Mouse (Mus musculus): ENCODE data around the gene Ndufa13.
"Not testable (repeated sequence)": the region's sequence is repeated elsewhere in the genome, so short reads cannot be mapped to it uniquely, and the experiment has no call there.

Ndufa13 gene

DNA sequence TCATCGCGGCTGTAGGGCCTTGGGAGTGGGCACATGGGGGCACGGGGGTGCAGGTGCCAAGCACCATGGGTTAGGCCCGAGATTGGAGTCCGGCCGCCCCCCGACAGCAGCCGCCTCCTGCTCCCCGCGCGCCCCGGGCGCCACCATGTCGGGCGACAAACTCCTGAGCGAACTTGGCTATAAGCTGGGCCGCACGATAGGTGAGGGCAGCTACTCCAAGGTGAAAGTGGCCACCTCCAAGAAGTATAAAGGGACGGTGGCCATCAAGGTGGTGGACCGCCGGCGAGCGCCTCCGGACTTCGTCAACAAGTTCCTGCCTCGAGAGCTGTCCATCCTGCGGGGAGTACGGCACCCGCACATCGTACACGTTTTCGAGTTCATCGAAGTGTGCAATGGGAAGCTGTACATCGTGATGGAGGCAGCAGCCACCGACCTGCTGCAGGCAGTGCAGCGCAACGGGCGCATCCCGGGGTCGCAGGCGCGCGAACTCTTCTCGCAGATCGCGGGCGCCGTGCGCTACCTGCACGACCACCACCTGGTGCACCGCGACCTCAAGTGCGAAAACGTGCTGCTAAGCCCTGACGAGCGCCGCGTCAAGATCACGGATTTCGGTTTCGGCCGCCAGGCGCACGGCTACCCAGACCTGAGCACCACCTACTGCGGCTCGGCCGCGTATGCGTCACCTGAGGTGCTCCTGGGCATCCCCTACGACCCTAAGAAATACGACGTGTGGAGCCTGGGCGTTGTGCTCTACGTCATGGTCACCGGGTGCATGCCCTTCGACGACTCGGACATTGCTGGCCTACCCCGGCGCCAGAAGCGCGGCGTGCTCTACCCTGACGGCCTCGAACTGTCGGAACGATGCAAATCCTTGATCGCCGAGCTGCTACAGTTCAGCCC, at the start of gene Ndufa13, which contains the start of the genes Tssk6 and Yjefn3:
Gene Ndufa13, minus strand, starts transcription at position 396 of the 900 bp plus-strand sequence.
Gene Tssk6, plus strand, starts transcription at position 22 of the 900 bp plus-strand sequence.
Gene Yjefn3, minus strand, starts transcription at position 550 of the 900 bp plus-strand sequence.
- DNase-seq (ENCODE audit: low spot score): peak; percentile 61

DNA sequence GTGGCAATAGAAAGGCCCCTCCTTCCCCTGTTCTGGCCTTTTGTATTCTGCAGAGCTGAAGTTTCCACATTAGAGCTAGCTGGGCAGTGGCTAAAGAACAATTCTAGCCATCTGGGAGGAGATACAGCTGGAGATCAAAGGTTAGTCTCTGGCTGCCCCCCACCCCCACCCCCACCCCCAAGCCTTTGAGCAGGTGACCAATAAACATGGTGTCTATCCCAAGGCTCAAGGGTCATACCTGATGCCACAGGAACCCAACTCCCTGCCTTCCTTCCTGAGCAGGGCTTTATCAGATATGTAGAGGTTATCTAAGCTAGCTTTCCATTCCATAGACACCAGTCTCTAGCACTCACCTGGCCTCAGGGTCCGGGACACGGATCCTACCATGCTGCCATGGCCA, 47.9 kb upstream of the Ndufa13 start:
- DNase-seq (ENCODE audit: low spot score): no peak

DNA sequence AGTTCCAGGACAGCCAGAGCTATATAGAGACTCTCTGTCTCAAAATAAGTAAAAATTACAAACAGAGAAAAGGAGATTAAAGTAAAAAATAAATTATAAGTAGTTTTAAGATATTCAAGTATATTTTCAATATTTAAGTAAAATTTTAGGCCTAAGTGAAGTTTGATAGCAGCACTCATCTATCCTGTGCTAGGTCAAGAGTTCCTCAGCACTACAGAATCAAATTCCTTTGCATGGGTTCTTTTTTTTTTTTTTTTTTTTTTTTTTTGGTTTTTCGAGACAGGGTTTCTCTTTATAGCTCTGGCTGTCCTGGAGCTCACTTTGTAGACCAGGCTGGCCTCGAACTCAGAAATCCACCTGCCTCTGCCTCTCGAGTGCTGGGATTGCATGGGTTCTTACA, 40.1 kb upstream of the Ndufa13 start:
- not testable (repeated sequence) for DNase-seq (ENCODE audit: low spot score)

DNA sequence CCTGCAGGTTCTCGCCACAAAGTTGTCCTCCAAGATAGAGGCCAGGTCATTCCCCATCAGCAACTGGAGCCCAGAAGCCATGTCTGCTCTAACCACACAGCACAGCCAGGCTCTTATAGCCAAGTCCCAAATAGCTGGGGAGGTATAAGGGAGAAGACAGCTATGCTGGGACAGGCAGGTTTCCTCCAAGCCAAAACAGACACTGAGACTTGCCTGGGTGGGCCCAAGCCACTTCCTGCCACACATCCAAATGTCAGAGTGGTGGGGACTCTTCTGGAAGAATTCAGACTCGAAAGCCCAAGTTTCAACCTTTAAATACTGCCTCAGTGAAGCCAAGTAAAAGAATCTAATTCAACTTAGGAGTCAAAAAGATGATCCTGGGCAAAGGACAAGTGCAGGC, 38.0 kb upstream of the Ndufa13 start:
- DNase-seq (ENCODE audit: low spot score): peak; percentile 44

DNA sequence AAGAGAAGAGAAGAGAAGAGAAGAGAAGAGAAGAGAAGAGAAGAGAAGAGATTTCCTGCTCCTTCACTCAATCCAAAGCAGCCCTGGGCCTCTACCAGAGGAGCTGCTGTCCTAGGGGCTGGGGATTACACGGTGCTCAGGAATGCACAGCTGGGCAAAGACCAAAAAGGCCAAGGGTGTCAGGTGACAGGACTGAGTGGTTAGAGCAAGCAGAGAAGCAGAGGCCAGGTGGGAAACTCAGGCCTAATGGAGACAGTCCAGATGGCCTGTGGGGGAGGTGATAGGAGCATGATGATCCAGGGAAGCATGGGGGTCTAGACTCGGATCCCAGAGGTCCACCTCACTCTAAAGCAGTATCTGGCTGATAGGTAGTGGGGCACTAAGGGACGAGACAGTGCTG, 37.3 kb upstream of the Ndufa13 start:
- DNase-seq (ENCODE audit: low spot score): no peak

DNA sequence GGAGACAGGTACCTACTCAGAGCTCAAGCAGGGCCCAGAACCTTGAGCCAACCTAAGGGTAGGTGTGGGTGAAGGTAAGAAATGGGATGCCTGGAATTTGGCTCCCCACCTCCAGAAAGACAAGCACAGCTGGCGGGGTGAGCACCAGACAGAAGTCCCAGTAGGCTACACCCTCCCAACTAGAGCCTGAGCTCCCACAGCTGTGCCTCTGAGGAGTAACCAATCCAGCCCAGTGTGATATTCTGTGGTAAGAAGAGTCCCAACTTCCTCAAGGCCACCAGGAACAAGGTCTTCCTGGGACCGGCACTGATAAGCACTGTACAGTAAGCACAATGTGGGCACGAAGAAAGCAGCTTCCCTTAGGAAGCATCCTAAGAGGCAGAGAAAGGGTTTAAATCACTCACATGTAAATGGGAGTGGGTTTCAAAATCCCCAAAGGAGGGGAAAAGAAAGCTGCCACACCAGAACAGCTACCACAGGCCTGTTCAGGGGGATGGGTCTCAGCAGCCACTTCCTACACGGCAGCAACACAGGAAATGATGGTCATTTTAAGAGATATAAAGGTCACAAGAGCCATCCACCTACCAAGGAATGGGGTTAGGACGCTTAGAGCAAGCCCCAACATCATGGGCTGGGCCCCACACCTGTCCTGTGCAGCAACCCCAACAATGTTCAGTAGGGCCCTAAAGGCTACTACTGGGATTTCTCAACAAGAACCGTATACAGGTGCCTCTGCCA, 36.1 kb upstream of the Ndufa13 start:
- DNase-seq (ENCODE audit: low spot score): peak; percentile 23

DNA sequence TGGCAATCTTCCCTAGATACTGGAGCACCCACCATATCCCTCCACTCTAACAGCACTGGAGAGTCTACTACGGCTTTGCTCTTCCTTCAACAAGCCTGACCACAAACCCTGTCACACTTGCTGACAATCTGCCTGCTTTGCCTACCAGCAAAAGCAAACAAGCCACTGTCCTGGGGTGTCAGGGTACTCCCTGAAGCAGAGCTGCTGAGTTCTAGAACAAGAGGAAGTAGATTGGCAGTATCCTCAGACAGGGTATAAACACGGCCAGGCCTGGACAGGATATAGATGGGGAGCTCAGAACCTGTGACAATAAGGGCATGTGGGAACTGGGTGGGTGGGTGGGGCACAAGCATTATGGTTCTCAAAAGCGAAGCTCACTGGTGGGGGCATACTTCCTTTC, 35.1 kb upstream of the Ndufa13 start:
- peak; percentile 69 for DNase-seq (ENCODE audit: low spot score)

DNA sequence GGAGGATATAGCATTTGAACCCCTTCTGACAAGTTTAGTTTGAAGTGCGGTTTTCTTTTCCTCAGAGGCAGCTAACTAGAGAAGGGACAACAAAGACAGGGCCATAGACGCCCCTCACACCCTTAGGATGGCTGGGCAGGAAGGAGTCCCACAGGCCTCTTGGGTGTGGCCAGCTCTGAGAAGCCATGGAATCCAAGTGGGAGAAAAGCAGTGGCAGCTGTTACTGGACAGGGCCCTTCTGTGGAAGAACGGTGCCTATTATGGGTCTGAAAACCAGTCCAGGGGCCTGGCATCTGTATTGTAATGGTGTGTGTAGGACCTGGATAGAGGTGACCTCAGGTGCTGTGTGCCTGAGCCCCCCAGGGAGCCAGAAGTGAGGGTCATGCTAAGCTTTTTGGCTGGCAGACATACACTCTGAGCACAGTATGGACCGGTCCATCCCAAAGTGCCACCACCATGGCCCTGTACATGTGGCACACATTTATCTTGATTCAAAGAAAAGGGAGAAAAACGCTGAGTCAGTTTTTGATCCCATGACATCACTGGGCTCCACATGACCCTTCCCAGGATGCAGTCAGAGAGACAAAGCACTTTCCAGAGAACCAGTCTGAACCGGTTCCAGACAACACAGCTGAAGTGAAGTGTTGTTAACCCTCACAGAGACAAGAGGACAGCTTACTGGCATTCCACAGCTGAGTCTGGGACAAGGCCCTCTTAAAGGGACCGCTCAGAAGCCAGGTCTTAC, 33.9 kb upstream of the Ndufa13 start:
- no peak for DNase-seq (ENCODE audit: low spot score)

DNA sequence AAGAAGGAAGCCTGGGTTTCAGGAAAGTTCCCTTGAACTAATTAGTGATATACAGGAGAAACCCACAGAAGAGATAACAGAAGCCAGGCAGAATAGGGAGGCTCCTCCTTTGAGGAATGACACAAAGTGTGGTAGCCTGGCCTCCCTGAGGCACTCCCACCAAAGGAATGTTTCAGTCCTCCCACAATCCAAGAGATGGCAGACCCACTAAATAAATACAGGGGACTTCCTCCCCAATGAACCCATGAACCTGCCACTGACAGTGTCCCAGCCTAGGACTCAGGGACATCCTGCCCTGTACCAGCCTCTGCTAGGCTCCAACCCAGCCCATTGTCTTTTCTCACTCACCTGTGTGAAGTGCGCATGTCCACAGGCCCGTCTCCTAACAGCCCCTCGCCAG, 33.1 kb upstream of the Ndufa13 start:
- no peak for DNase-seq (ENCODE audit: low spot score)

DNA sequence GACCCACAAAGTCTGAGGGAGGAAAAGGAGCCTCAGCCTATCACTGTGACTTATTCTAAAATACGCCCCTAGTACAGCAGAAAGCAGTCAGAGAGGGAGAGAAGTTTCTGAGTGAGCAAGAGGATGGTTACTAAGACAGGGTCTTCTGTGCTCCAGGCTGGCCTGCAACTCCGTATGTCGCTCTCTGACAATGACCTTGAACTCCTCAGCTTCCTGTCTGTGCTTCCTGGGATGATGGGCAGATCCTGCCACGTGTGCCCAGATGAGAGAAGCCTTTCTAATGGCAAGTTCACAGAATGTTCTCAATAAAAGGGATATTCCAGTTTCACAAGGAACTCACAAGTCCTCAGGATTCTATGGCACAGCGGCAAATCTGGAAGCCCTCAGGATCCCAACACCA, 32.2 kb upstream of the Ndufa13 start:
- no peak for DNase-seq (ENCODE audit: low spot score)

DNA sequence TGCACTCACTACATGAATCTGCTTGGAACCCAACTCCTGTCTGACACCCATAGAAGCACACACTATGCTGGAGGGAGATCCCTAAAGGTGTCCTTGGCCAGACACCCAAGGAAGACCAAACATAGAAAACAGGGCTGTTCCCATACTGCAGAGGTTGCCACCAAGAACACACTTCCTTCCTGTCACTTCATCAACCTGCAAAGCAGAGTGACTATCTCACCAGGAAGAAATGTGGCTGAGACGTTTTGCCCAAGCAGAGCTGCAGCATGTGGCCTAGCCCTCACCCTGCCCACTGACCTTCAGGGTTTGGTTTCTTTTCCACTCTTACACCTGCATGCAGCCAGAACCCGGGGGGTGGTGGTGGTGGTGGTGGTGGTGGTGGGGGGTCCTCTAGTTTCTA, 31.5 kb upstream of the Ndufa13 start:
- no peak for DNase-seq (ENCODE audit: low spot score)

DNA sequence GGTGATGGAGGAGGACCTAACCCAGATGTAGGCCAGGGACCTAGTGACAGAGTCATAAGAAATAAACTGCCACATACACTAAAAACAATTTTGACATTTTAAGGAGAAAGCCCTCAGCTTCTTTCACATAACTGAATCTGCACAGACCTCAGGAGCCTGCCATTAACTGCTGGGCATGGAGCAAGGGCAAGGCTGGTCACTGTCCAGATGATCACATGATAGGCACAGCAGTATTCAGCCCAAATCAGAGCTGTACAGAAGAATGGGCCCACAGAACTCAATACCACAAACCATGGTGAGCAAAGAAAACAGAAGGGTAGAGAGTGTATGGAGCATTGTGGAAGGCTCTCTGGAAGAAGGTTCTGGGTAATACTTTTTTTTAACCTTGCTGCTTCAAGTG, 24.5 kb upstream of the Ndufa13 start:
- DNase-seq (ENCODE audit: low spot score): no peak

DNA sequence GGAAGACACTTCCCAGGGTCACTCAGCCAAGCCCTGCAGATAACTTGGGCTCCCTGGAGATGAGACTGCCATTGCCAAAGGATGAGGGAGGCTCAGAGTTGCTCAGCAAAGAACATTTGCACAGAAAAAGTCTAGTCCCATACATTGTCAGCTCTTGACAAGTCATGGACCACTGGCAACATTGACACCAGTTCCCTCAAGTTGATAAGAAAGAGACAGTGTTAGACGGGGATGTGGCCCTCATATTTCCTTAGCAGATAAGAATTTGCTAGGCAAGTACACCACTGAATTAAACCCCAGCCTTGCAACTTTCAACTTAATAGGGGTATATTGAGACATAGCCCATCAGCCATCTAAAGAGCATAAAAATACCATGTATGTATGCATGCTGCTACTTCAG, 21.6 kb upstream of the Ndufa13 start:
- no peak for DNase-seq (ENCODE audit: low spot score)

DNA sequence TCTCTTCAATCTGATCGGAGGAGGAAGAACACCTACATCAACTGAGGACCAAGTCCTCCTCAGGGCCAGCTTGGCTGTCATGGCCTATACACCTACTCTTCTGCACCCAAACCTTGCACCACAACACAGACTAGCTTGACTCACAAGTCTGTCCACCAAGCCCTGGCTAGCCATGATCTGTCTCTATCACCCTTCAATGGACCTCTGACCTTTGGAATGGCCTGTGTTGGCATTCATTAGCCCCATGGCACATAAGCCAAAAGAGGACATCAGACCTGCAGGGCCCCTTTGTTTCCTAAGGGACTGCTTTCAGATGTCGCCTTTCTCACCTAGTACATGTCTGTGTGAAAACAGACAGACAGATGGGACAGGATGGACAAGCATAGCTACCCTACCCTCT, 18.8 kb upstream of the Ndufa13 start:
- no peak for DNase-seq (ENCODE audit: low spot score)

DNA sequence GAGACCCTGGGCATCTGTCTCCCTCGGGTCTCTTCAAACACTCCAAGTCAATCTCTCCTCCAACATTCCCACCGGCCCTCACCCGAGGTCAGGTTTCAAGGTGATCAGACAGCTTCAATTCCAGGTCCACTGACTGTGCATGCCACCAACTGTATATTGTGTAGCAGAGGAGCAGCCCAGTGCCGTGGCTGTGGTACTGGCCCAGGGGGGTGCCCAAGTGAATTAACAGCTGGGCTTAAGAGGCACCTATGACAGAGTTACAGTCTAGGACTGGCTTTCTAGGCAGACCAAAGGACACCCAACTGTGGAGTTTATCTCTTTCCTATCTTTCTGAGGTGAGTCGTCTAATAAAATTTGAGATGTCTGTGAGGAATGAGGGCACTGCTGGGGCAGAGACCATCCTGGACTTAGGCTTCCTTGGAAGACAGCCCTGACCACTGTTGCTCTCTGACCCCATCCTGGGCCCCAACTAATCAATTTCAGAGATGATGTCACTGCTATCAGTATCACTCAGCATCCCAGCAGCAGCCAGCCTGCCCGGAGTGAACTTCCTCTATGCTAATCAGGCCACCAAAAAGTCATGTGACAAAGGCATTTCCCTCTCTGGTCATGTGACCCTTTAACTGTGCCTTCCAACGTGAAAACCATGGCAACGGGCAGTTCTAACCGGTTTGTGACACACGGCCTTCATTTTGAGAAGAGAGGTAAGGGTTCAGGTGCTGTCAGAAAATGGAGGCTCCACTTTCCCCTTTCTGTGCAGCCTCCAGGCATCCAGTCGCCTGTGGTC, 17.7 kb upstream of the Ndufa13 start:
- peak; percentile 89 for DNase-seq (ENCODE audit: low spot score)

DNA sequence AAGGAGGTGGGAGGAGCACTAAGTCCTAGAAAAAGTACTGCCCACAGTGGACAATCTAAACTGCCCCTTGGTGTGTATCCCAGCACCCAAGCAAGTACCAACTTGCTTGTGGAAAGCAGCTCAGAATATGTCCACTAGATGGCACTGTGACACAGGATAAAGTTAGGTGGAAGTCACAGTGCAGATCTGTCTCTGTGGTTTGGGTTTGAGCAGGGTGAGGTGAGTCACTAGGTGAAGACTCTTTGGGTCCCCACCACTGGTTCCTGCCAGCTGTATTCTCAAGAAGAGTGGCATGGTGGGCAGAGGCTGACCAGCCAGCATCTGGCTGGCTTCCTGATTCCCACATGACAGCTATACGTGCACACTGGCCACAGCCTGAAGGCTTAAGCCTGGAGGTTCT, 16.7 kb upstream of the Ndufa13 start:
- DNase-seq (ENCODE audit: low spot score): peak; percentile 83

DNA sequence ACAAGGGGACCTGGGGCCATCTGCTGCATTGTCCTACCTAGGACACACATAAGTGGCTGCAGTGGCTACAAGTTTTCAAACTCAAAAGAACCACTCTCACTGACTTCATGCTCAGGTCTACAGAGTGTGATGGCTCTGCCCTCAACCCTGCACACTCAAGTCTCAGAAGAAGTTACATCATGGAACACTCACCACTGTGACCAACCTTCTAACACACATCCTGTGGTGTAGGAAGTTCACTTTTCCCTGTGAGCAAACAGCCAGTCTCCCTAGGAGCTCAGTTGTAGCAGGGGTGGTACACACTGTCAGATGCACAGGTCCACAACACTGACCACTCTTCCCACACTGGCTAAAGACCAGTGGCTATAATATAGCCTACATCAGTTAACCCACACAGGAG, 16.1 kb upstream of the Ndufa13 start:
- DNase-seq (ENCODE audit: low spot score): no peak

DNA sequence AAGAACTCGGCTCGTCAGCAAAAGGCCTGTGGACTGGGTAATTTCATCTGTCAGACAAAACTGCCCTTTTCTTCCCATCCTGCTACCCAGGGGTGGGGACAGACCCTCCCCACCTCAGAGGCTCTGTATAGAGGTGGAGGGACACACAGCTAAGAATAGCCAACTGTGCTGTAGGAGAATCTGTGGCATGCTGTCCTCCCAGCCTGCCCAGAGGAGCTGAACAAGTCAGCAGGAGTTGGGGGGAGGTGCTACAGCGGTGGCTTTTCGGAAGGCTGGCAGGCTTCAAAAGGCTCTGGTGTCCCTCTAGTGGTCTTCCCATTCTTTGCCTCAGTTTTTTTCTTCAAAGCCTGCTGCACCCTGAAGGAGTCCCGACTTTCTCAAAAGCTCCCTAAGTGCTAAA, 13.4 kb upstream of the Ndufa13 start:
- no peak for DNase-seq (ENCODE audit: low spot score)

DNA sequence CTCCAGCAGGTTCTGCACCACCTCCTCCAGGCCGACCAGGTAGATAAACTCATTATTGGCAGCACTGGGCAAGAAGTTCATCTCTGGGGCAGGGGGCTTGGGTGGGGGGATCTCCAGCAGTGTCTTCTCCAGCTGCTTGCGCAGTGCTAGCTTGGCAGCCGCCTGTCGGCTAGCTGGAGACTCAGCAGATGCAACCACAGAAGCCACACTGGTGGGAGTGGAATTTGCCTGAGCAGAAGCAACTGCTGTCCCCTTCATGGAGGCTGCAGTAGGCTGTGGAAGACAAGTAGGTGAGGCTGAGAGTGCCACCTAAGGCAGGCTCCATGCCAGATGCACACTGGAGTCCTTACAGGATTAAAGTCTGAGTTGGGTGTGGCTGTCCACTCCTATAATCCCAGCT, 12.2 kb upstream of the Ndufa13 start:
- DNase-seq (ENCODE audit: low spot score): no peak

DNA sequence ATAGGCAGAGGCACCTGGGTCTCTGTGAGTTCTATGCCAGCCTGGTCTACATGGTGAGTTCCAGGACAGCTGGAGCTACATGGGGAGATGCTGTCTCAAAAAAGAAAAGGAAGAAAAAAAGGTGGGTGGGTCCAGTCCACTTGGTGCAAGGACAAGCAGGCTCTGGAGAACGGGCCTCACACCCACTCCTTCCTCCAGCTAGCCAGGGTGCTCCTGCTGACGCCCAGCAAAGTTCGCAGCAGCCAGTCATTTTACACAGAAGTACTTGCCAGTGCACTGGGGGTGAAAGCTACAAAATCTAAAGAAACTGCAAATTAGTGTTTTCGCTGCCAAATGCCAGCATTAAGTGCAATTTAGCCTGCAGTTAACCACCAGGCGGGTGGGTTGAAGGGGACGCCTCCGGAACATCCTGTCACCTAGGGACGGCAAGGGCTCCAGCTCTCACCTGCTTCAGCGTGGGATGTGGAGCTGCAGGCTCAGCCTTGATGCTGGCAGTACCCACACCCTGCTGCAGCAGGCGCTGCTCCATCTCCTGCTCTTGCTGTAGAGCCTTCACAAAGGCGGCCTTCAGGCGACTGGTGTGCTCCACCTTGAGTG, 10.2 kb upstream of the Ndufa13 start:
- DNase-seq (ENCODE audit: low spot score): no peak

DNA sequence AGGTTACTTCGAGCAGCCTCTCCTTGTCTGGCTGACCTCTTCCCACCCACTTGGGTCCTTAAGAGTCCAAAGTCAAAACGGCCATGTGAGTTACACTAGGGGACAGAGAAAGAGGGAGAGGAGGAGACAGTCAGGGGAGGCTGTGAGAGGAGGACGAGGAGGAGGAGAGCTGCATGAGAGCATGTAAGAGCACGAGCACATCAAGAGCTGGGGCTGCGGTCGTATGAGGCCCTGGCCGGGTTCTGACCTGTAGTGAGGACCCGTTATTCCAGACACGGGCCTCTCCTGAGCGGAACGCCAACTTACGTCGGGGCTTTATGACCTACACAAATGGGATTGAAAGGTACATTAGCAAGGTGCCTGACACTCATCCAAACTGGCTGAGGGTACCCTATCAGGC, 9.6 kb upstream of the Ndufa13 start:
- no peak for DNase-seq (ENCODE audit: low spot score)

Data from T-cell, adult 2 months (primary cell).